Mouse (Mus musculus) embryo, embryonic 10 days (tissue): ENCODE results near the gene Grem1.
A peak's percentile ranks its signal among the peaks of the same experiment; 100 is the strongest.

ENCODE experiments used
- DNase-seq: peaks from one replicate; pipeline ENCODE4 v3.0.0-alpha.2; 2015; ENCODE audit warnings: low spot score

Grem1 gene

GRCm38 (mm10) chr2:113757525-113758310 lies 728 bp downstream of the Grem1 start:
- peak; percentile 76 for DNase-seq

GRCm38 (mm10) chr2:113756924-113757524 lies 1.4 kb downstream of the Grem1 start:
- DNase-seq: peak; percentile 35

- DNase-seq: no peak
These were observed 8.7 kb downstream of the Grem1 start for GRCm38 (mm10) chr2:113749721-113750120.

- no peak for DNase-seq
These were observed 9.1 kb downstream of the Grem1 start for GRCm38 (mm10) chr2:113749309-113749708.

- no peak for DNase-seq
These were observed 29.9 kb downstream of the Grem1 start for GRCm38 (mm10) chr2:113728581-113728980.

- DNase-seq: no peak
These were observed 43.6 kb downstream of the Grem1 start for GRCm38 (mm10) chr2:113714801-113715200.

- no peak for DNase-seq
These were observed 45.0 kb downstream of the Grem1 start for GRCm38 (mm10) chr2:113713406-113713805.

GRCm38 (mm10) chr2:113707507-113707906 lies 50.9 kb downstream of the Grem1 start:
- DNase-seq: no peak

GRCm38 (mm10) chr2:113701507-113701906 lies 56.9 kb downstream of the Grem1 start:
- peak; percentile 23 for DNase-seq

GRCm38 (mm10) chr2:113696647-113697046 lies 61.8 kb downstream of the Grem1 start:
- no peak for DNase-seq

- DNase-seq: no peak
These were observed 62.2 kb downstream of the Grem1 start for GRCm38 (mm10) chr2:113696222-113696621.
